Comparison of ENCODE assay signal across 24 mouse cellular contexts in the genomic region with DNA sequence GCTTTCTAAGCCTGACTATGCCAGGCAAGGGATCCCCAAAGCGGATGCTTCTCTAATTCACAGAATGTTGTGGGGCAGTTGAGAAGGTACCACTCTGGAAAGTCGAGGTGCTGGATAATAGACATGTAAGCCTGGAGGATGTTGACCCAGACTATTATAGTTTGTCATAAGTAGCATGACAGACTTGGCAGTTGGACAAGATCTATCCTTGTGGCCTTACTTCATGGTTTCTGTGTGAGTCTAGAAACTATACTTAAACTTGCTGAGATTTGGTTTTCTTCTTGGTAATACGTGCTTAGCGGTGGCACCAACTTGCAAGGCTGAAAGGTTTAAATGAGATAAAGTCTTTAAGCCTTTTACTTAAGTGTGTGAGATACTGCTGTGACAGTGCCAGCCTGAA. TPM values are rescaled to one million over a fixed set of nuclear protein-coding genes. Genes with fewer than 3 reads are reported as not detected.
A peak's percentile ranks its signal among the peaks of the same experiment; 100 is the strongest.
DNase-seq lines count a peak whose midpoint lies in the region; ATAC-seq and TF ChIP-seq lines count a peak whose summit lies in the region.
"Had no signal": no experiment of that assay in that cellular context is flagged by ENCODE, and none has a peak within 500 bp of the region (broad histone marks: within the 10 kb centered on the region; RNA-seq: fewer than 3 reads in every experiment).

No protein-coding gene starts in this region.

- no peaks in the 10 kb centered on the region for H3K36me3 ChIP-seq in heart, postnatal 0 days (replicated peaks; ENCODE audit: control insufficient read depth, insufficient read depth, low read length)
- H3K36me3 ChIP-seq: forebrain, embryonic 10.5 days; G1E; hindbrain, embryonic 12.5 days; hindbrain, embryonic 15.5 days had no signal

- no peaks in the 10 kb centered on the region for H3K4me1 ChIP-seq in heart, postnatal 0 days (ENCODE audit: control insufficient read depth, insufficient read depth)
- H3K4me1 ChIP-seq: forebrain, embryonic 10.5 days; forebrain, embryonic 13.5 days; hindbrain, embryonic 12.5 days; hindbrain, embryonic 15.5 days had no signal

- no peak for TF ChIP-seq EP300 in heart, postnatal 0 days (IDR thresholded peaks at IDR 0.05; ENCODE audit: low read depth)

- no peak overlapping the region for H3K4me3 ChIP-seq in heart, postnatal 0 days (ENCODE audit: low read depth, low read length)
- H3K4me3 ChIP-seq: forebrain, embryonic 10.5 days; forebrain, embryonic 13.5 days; hindbrain, embryonic 12.5 days; hindbrain, embryonic 15.5 days had no signal

- TF ChIP-seq CTCF in heart, postnatal 0 days (IDR thresholded peaks at IDR 0.05; ENCODE audit: low read depth) = no peak

- intact Hi-C loops in heart, postnatal 10 days (cut with DNase I) = no loop called here

- H3K9me3 ChIP-seq in heart, postnatal 0 days (replicated peaks; ENCODE audit: control insufficient read depth, low read length) = no peaks in the 10 kb centered on the region
- H3K9me3 ChIP-seq: forebrain, embryonic 10.5 days; forebrain, embryonic 13.5 days; G1E; hindbrain, embryonic 12.5 days; hindbrain, embryonic 15.5 days had no signal

- H3K27ac ChIP-seq in heart, postnatal 0 days (ENCODE audit: low read depth) = no peak overlapping the region
- H3K27ac ChIP-seq: forebrain, embryonic 10.5 days; forebrain, embryonic 13.5 days; hindbrain, embryonic 12.5 days; hindbrain, embryonic 15.5 days had no signal

- 75% methylated on average over 4 of the region's 4 CpGs for WGBS in heart, postnatal 0 days

- DNase-seq in adrenal gland, adult 2 months = peak; percentile 17
- no peak for DNase-seq in adrenal gland, postnatal 14 days
- DNase-seq in heart, postnatal 0 days (ENCODE audit: low spot score) = peak; percentile 16
- DNase-seq in heart, postnatal 10 days = no peak
- DNase-seq in skeletal muscle tissue, adult 2 months (ENCODE audit: low read depth, low spot score) = peak; percentile 27
- no peak for DNase-seq in cerebellum, adult 9-11 months
- DNase-seq: adrenal gland, postnatal 10 days; B cell, adult 2 months; cerebellum, adult 11-12 months; cerebellum, adult 8-10 months; cerebellum, postnatal 14 days; gastrocnemius, postnatal 10 days; gastrocnemius, postnatal 36 days; heart, postnatal 14 days; kidney, adult 2 months had no signal

- H3K9ac ChIP-seq in heart, postnatal 0 days (replicated peaks; ENCODE audit: low read depth, low read length) = no peak overlapping the region
- H3K9ac ChIP-seq: forebrain, embryonic 13.5 days; hindbrain, embryonic 12.5 days; hindbrain, embryonic 15.5 days had no signal

- ATAC-seq in heart, postnatal 0 days (ENCODE audit: insufficient read depth, low read depth) = no peak
- ATAC-seq: forebrain, embryonic 13.5 days; forebrain, embryonic 16.5 days; intestine, postnatal 0 days had no signal

- H3K4me2 ChIP-seq in heart, postnatal 0 days (ENCODE audit: low read depth, low read length) = no peak overlapping the region
- H3K4me2 ChIP-seq: forebrain, embryonic 13.5 days; heart, embryonic 11.5 days; hindbrain, embryonic 12.5 days; hindbrain, embryonic 15.5 days had no signal

- H3K27me3 ChIP-seq in heart, postnatal 0 days (ENCODE audit: control insufficient read depth, insufficient read depth, low read length) = no peaks in the 10 kb centered on the region
- H3K27me3 ChIP-seq: CH12.LX; forebrain, embryonic 13.5 days; hindbrain, embryonic 12.5 days; hindbrain, embryonic 15.5 days had no signal

RNA-seq across cellular contexts. Expression of a gene that starts 38.9 kb away (rescaled TPM):
- total RNA-seq in adrenal gland, adult 2 months (2021) = 100 to 1,000 TPM; 620 to 836 TPM
- polyA plus RNA-seq in adrenal gland, adult 2 months (2012; rRNA removed) = 85.5 and 136 TPM in 2 replicates
- 631 and 851 TPM in 2 replicates for total RNA-seq in adrenal gland, postnatal 14 days (2021)
- 275 and 297 TPM in 2 replicates for total RNA-seq in heart, postnatal 0 days (2014; rRNA removed; ENCODE audit: low replicate concordance)
- polyA plus RNA-seq in heart, postnatal 0 days (2015; fragmentation: Nextera tagmentation; extraction: Ambion mirVana) = 271 and 291 TPM in 2 replicates
- total RNA-seq in heart, postnatal 10 days (2021) = 100 to 1,000 TPM; 855 to 861 TPM

Comparison
In these comparisons a context has a peak if more than half of its experiments do, and no peak if none do; other contexts are left out.
1. DNase-seq: peak in adrenal gland, adult 2 months (single experiment), heart, postnatal 0 days (single experiment) and skeletal muscle tissue, adult 2 months (single experiment); none in adrenal gland, postnatal 14 days (single experiment), heart, postnatal 10 days (0 of 2) and cerebellum, adult 9-11 months (single experiment).